Mouse (Mus musculus): ENCODE data around the gene Lilrb4a. TPM values are rescaled to one million over a fixed set of nuclear protein-coding genes. Genes with fewer than 3 reads are reported as not detected.
"Not testable (repeated sequence)": the region's sequence is repeated elsewhere in the genome, so short reads cannot be mapped to it uniquely, and the experiment has no call there.

The Lilrb4a gene
- total RNA-seq (2015; ENCODE audit: low replicate concordance) = 39.4 and 59.8 TPM in 2 replicates
- 31.7 and 34.6 TPM in 2 replicates for total RNA-seq (2017; ENCODE audit: low replicate concordance)

DNA sequence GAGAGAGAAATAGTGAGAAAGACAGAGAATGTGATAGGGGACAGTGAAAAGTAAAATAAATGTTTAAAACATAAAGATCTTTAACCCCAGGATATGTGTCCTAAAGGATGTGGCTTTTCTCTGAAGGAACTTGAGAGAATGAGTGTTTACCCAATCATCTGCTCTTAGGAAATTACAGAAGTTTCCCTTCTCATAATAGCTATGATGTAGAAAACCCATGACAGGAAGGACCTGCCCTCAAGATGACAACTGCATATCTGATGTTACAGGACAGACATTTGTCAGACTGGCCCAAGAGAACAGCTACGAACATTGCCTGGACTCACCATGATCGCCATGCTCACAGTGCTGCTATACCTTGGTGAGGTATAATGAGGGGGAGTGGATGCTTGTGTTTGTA, at the start of gene Lilrb4a:
Gene Lilrb4a, plus strand, starts transcription at position 266 of the 400 bp plus-strand sequence.
- ATAC-seq (replicated peaks; ENCODE audit: low FRiP score, poor library complexity, severe bottlenecking) = not testable (repeated sequence)

- no peak for ATAC-seq (replicated peaks; ENCODE audit: low FRiP score, poor library complexity, severe bottlenecking)
These were observed 39.1 kb upstream of the Lilrb4a start for GRCm38 (mm10) chr10:51451610-51452009.

DNA sequence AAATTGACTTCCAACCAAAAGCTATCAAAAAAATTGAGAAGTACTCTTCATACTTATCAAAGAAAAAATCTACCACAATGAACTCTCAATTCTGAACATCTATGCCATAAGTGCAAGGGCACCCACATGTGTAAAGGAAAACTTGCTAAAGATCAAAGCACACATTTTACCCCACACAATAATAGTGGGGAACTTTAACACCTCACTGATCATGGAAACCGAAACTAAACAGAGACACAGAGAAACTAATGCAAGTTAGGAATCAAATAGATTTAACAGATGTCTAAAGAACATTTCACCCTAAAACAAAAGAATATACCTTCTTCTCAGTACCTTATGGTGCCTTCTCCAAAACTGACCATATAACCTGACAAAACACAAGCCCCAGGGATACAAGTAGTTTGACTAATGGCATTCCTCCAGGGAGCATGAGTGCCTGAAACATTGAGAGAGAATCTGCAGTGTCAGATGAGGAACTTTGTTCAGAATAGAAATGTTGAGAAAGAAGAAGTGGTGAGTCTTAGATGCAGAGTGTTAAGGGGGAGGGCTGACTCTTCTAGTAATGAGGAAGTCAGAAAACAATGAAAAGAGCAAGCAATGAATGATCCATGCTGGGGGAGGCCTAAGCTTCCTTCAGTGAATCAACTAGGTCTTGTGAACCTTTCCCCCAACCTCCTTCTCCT, 37.0 kb upstream of the Lilrb4a start:
- ATAC-seq (replicated peaks; ENCODE audit: low FRiP score, poor library complexity, severe bottlenecking) = no peak

DNA sequence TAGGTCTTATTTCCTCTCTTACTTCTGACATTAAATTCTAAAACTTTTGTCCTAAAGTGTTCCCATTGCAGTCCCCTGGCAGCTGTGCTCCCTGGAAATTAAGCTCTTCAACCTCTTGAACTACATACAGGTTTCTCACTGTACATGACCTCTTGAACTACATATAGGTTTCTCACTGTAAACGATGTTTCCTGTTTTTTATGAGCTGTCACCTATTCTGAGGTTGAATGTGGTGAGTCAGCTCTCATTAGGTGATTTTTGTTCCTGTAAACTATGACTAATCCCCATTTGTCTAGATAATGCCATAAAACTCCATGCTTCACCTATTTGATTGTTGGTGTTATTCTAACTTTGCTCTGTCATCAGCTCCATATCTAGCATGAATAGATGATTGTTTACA, 36.4 kb upstream of the Lilrb4a start:
- ATAC-seq (replicated peaks; ENCODE audit: low FRiP score, poor library complexity, severe bottlenecking) = no peak

DNA sequence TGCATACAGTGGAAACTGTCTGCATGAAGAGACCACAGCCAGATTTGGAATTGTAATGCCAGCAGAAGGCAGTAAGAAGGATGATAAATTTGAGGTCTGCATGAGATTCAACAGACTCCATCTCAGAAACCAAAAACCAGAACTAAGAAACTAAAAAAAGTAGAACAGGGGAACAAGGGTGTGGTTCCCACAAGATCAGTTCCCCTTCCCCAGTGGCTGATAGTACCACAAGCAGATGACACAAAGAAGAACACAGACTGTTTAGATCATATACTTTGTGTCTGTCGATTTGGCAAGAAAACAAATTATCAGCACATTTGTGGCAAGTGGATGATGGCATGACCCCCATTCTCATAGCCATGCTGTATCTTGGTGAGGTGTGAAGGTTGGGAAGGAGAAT, 35.0 kb upstream of the Lilrb4a start:
- ATAC-seq (replicated peaks; ENCODE audit: low FRiP score, poor library complexity, severe bottlenecking) = no peak

DNA sequence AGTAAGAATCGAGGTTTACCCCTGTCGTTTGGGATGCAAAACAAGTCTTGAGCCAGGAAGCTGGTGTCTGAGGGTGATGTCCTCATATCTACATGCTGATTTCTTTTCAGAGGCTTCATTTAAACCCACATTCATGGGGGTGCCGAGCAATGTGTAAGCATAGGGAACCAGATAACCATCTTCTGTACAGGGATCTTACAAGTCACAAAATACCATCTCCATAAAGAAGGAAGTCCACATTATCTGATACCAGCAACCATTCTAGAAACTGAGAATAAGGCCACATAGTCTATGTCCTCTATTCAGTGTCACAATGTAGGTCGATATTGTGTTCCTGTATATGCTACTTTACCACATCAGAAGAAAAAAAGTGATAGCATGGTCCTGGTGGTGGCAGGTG, 34.4 kb upstream of the Lilrb4a start:
- no peak for ATAC-seq (replicated peaks; ENCODE audit: low FRiP score, poor library complexity, severe bottlenecking)

DNA sequence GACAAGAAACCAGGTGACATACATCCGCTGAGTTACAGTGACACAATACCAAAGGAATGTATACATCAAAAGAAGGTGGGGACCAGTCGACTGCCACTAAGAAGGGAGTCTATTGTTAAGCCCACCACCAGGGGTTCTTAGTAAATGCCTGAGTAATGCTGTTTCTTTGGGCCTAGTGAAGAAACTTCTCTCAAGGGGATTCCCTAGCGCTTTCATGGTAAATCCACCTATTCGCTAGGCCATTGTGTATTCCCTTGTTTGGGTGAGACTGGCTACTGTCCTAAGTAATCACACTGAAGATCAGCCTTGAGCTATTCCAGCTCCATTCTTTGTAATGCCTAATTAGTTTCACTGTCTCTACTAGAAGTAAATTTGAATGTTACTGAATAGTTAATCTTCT, 27.0 kb upstream of the Lilrb4a start:
- not testable (repeated sequence) for ATAC-seq (replicated peaks; ENCODE audit: low FRiP score, poor library complexity, severe bottlenecking)

GRCm38 (mm10) chr10:51480397-51480796, 10.4 kb upstream of the Lilrb4a start, which contains the start of the genes Gm49339 and Lilr4b:
Gene Gm49339 (plus strand): TSS chr10:51480612.
Gene Lilr4b (plus strand): TSS chr10:51480632.
- ATAC-seq (replicated peaks; ENCODE audit: low FRiP score, poor library complexity, severe bottlenecking) = not testable (repeated sequence)

- ATAC-seq (replicated peaks; ENCODE audit: low FRiP score, poor library complexity, severe bottlenecking) = no peak
These were observed 29.3 kb downstream of the Lilrb4a start for GRCm38 (mm10) chr10:51520021-51520420.

- ATAC-seq (replicated peaks; ENCODE audit: low FRiP score, poor library complexity, severe bottlenecking) = no peak
These were observed 30.7 kb downstream of the Lilrb4a start for GRCm38 (mm10) chr10:51521453-51521852.

- ATAC-seq (replicated peaks; ENCODE audit: low FRiP score, poor library complexity, severe bottlenecking) = no peak
These were observed 35.3 kb downstream of the Lilrb4a start for GRCm38 (mm10) chr10:51526090-51526489.

DNA sequence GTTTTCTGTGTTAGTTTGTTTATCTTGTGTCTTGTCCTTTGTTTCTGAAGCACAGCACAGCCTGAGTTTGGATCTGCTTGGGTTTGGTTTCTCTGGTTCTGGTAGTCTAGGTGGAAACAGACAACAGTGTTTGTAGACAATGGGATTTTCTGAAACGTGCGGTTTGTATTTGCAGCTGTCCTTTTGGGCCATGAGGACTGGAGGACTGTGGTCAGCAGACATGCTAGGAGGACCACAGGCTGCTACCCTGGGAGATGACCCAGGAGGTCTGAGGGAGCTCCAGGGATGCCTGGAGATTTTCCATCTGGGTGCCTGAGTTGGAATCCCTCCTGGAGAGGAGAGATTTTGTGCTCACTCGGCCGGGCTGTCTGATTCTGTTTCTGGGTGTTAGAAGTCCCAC, 35.9 kb downstream of the Lilrb4a start:
- ATAC-seq (replicated peaks; ENCODE audit: low FRiP score, poor library complexity, severe bottlenecking) = no peak

GRCm38 (mm10) chr10:51528840-51529434, 38.2 kb downstream of the Lilrb4a start:
- ATAC-seq (replicated peaks; ENCODE audit: low FRiP score, poor library complexity, severe bottlenecking) = peak; percentile 49

- ATAC-seq (replicated peaks; ENCODE audit: low FRiP score, poor library complexity, severe bottlenecking) = peak; percentile 67
These were observed 38.7 kb downstream of the Lilrb4a start for GRCm38 (mm10) chr10:51529497-51529896.

- ATAC-seq (replicated peaks; ENCODE audit: low FRiP score, poor library complexity, severe bottlenecking) = no peak
These were observed 40.1 kb downstream of the Lilrb4a start for GRCm38 (mm10) chr10:51530813-51531212.

Other genes with a start within 250 kb of the Lilrb4a start
- gene Gm49339, start 10.3 kb upstream of the Lilrb4a start, total RNA-seq (2015; ENCODE audit: low replicate concordance) = 1.4 and 7.5 TPM in 2 replicates
- 0.23 TPM in 1 of 2 replicates, not detected in the other for gene Gm49339, start 10.3 kb upstream of the Lilrb4a start, total RNA-seq (2017; ENCODE audit: low replicate concordance)
- gene Lilr4b, start 10.3 kb upstream of the Lilrb4a start, total RNA-seq (2015; ENCODE audit: low replicate concordance) = 43.6 and 98.5 TPM in 2 replicates
- 12.3 and 18.1 TPM in 2 replicates for gene Lilr4b, start 10.3 kb upstream of the Lilrb4a start, total RNA-seq (2017; ENCODE audit: low replicate concordance)
- not detected in 2 replicates for gene Fam162b, start 99.6 kb downstream of the Lilrb4a start, total RNA-seq (2015; ENCODE audit: low replicate concordance)
- not detected in 2 replicates for gene Fam162b, start 99.6 kb downstream of the Lilrb4a start, total RNA-seq (2017; ENCODE audit: low replicate concordance)
- not detected in 2 replicates for gene Gprc6a, start 140.5 kb downstream of the Lilrb4a start, total RNA-seq (2015; ENCODE audit: low replicate concordance)
- not detected in 2 replicates for gene Gprc6a, start 140.5 kb downstream of the Lilrb4a start, total RNA-seq (2017; ENCODE audit: low replicate concordance)
- not detected in 2 replicates for gene Rfx6, start 186.8 kb downstream of the Lilrb4a start, total RNA-seq (2015; ENCODE audit: low replicate concordance)
- not detected in 2 replicates for gene Rfx6, start 186.8 kb downstream of the Lilrb4a start, total RNA-seq (2017; ENCODE audit: low replicate concordance)